Mouse (Mus musculus) hematopoietic stem cell, adult 5-6 weeks (primary cell): ENCODE results near the gene Hoxc4. TPM values are rescaled to one million over a fixed set of nuclear protein-coding genes. Genes with fewer than 3 reads are reported as not detected.

Experiments used
- ATAC-seq, 2 experiments: fragments of 125-278 bp in 1 of 2; replicated peaks in 1 of 2; 2 replicates each; pipeline ENCODE4 v1.8.0; 2016 to 2017; ENCODE audit warnings: inconsistent platforms in 2 of 2, mild to moderate bottlenecking in 2 of 2, moderate number of reproducible peaks in 2 of 2, low read depth in 1 of 2, moderate TSS enrichment in 1 of 2; ENCODE audit not compliant: low FRiP score in 2 of 2, poor library complexity in 2 of 2, severe bottlenecking in 2 of 2, insufficient read depth in 1 of 2, low TSS enrichment in 1 of 2
- total RNA-seq: library from RNA; stranded (forward); fragments of 172-1452, 232-1000 nt; gene quantifications from 2 replicates; pipeline ENCODE4 v1.2.3, GENCODE M21; 2017

Hoxc4 gene
- total RNA-seq, 1 experiment from 2014 or later: 0.69 TPM

DNA sequence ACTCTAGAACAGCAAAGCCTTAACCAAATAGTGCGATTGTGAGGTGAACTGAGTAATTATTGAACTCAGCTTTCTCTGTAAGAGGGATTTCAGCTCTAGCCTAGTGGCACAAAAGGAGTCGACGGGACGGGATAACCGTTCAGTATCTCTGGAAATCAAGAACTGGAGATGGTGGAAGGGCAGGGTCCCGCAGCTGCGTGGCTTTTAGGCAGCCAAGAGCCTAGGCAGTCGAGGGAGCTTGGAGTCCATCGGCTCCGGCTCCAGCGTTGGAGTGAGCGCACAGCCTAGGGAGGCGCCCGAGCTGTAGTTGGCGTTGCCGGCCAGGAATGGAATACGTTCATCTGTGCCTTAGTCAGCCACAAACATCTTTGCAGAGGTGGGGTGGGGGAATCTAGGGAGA is 13.4 kb upstream of the Hoxc4 start:
- ATAC-seq: no peak

DNA sequence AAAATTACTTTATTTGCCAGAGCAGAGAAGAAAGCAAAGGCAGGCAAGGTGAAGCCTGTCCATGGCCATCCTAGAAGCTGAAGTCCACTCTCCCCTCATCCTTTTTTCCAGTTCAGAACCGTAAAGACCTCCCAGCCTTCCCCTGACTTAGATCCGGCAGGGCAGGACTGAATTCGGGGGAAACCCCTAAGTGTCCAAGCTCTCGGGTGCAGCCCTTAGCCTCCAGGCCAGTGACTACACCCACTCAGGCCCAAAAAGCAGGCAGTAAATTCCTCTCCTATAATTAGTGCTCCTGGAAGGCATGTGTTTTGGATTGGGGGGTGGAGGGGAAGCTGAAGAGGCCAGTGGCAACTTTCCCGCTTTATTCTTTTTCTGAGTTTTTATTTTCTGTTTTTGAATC is 12.9 kb upstream of the Hoxc4 start:
- ATAC-seq: no peak

DNA sequence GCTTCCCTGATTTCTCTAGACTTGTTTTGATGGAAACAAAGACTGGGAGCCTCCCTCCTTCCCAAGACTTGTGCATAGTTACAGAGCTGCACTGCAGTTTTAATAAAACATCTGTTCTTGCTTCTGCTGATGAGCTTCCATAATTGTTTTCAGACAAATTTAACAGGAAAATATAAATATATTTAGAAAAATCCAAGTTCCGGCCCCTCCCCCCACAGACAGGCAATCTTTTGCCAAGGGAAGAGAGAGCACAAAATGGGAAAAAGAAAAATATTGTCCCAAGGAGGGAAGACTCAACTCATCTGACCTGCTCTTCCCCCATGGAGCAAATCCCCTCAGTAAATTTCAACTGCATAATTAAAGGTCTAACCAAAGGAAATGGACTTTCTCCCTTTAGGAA is 12.4 kb upstream of the Hoxc4 start:
- ATAC-seq: no peak

DNA sequence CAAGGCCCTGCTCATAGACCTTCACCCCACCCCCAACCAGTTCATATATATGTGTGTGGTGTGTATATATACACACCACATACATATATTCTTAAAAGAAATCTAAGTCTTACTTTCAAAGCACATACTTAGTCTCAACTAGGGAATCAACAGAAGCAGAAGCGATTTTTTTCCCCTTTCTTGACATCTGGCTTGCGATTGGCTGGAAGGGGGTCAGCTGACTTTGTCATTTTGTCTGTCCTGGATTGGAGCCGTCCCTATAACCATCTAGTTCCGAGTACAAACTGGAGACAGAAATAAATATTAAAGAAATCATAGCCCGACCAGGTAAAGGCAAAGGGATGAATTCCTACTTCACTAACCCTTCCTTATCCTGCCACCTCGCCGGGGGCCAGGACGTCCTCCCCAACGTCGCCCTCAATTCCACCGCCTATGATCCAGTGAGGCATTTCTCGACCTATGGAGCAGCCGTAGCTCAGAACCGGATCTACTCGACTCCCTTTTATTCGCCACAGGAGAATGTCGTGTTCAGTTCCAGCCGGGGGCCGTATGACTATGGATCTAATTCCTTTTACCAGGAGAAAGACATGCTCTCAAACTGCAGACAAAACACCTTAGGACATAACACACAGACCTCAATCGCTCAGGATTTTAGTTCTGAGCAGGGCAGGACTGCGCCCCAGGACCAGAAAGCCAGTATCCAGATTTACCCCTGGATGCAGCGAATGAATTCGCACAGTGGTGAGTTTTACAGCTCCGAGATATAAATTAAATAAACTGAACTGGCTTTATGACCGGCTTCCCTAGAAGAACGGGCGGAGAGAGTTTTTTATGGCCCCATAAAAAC is 9.2 kb upstream of the Hoxc4 start:
- no peak for ATAC-seq

DNA sequence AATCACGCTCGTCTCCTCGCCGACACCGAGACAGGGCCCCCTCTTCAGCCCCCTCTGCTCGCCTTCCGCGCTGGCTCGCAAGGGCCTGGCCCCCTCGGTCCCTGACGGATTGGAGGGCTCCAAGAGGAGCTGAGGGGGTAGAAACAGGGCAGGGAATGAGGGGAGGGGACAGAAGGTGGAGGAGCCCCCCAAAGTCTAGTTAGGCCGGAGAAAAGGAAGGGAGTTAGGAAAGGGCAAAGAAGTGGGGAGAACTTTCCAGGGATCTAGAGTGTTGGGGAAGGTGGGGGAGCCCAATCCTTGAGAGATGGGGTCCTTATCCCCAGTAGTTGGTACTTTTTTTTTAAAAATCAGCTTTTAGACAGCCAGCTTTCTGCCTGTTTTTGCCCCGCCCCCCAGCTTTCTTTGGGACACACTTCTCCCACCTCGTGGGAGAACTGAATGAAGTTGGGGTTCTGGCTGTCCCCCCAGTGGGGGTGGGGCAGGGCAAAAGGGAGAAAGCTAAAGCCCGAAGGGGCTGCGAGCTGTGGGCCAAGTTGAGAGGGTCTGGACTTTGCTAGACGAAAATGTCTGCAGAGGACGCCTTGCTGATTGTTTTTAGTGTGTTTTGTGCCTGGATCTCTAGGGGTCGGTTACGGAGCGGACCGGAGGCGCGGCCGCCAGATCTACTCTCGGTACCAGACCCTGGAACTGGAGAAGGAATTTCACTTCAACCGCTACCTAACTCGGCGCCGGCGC is 8.5 kb upstream of the Hoxc4 start:
- ATAC-seq: no peak

DNA sequence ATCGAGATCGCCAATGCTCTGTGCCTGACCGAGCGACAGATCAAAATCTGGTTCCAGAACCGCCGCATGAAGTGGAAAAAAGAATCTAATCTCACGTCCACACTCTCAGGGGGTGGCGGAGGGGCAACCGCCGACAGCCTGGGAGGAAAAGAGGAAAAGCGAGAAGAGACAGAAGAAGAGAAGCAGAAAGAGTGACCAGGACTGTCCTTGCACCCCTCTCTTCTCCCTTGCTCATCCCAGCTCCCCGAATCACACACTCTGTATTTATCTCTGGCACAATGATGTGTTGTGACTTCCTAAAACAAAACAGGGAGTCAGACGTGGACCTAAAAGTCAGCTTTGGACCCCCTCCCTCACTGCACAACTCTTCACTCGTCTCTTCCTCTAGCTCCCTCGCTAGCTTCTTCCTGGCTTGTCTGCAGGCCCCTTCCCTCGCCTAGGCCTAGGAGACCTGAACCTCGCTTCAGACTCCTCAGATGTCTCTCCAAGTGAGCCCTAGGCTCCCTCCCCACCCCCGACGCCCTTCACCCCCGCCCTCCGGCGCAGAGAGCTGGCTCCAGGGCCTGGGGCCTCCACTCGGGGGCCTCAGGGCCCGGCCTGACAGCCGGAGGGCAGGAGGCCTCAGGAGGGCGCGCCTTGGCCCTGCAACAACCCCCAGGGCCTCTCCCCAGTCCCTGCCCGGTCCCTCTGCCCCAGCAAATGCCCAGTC is 7.7 kb upstream of the Hoxc4 start:
- no peak for ATAC-seq

DNA sequence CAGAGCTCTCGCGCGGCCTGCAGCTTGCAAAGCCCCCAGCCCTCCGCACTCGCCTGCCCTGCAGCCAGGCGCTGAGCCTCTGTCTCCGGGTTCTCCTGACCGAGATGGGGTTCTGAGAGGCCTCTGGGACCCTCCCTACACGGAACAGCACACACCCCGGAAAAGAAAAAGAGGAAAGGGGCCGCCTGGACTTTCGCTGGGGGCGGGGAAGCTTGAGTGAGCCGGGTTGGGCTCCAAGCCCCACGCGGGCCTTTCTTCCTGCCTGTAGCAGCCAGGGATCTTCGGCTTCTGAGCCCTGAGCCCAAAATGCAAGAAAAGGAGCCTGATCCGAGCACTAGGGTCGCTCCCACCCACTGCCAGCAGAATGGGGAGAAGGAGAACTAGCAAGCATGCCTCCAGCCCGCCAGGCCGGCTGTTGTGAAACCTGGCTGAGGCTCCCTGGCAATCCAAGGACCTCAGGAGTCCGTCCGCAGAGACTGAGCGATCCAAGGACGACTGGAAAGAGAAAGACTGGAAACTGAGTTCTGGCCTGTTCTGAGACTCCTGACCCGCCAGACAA is 6.7 kb upstream of the Hoxc4 start:
- ATAC-seq: no peak

DNA sequence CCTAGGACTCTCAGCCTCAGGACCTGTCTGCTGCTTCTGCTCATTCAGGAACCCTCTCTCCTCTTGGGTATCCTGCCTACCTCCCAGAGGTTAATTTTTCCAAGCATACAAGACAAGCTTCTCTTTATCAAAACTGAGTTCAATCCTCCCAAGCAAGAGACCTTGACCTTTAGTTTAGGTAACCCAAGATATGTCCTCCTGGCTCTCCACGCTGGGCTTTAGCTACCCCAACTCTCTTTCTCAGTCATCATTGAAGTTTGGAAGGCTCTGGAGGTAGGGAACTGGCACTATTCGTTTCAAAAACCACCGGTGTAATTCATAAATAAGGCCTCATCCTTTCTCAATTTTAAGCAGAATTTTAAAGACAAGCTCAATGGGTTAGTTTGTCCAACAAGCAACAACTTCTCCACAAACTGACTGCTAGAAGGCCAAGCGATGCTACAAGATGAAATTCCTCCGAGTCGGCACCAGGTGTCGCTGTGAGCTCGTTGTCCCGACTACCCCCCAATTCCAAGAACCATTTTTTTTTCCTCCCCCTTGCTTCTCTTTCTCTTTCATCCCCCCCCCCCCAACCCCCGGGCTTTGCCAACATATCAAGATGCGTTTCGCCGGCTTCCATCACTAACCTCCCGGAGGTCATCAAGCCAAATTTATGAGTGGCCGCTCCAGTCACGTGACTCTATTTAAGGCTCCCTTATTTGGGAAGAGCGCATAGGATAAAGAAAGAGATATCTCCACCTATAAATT is 5.3 kb upstream of the Hoxc4 start:
- no peak; a peak in 1 of 4 replicates for ATAC-seq

DNA sequence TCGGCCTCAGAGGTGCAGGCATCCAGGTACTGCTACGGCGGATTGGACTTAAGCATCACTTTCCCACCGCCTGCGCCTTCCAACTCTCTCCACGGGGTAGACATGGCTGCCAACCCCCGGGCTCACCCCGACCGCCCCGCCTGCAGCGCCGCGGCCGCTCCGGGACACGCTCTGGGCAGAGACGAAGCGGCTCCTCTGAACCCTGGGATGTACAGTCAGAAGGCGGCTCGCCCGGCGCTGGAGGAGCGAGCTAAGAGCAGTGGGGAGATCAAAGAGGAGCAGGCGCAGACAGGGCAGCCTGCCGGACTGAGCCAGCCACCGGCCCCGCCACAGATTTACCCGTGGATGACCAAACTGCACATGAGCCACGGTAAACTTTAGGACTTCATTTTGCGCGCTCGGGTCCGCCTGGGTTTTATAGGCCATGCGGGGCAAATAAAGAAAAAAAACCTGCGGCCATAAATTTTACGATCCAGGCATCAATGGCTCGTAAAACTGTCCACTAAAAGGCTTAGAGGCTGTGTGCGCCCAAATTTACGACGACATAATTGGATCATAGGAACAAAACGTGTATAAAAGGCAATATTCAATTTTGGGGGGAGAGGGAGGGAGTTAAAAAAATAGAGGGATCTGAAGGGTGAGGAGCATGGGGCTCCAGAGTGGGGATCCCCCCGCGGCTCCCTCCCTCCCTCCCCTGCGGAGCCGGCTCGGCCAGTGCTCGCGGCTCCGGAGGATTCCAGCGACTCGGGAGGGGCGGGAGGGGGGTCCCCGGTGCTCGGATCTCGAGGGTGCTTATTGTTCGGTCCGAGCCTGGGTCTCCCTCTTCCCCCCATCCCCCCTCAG is 4.3 kb upstream of the Hoxc4 start:
- no peak for ATAC-seq

DNA sequence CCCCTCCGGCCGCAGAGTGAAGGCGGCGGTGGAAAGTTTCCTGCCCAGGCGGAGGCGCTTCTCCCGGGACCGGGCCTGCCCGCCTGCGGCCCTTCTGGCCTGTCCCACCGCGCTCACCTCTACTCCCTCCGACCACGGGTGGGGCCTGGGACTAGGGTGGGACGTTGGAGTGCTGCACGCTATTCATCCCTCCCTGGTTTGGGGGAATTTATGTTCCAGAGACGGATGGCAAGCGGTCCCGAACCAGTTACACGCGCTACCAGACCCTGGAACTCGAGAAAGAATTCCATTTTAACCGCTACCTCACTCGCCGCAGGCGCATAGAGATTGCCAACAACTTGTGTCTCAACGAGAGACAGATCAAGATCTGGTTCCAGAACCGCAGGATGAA is 3.7 kb upstream of the Hoxc4 start:
- ATAC-seq: no peak

DNA sequence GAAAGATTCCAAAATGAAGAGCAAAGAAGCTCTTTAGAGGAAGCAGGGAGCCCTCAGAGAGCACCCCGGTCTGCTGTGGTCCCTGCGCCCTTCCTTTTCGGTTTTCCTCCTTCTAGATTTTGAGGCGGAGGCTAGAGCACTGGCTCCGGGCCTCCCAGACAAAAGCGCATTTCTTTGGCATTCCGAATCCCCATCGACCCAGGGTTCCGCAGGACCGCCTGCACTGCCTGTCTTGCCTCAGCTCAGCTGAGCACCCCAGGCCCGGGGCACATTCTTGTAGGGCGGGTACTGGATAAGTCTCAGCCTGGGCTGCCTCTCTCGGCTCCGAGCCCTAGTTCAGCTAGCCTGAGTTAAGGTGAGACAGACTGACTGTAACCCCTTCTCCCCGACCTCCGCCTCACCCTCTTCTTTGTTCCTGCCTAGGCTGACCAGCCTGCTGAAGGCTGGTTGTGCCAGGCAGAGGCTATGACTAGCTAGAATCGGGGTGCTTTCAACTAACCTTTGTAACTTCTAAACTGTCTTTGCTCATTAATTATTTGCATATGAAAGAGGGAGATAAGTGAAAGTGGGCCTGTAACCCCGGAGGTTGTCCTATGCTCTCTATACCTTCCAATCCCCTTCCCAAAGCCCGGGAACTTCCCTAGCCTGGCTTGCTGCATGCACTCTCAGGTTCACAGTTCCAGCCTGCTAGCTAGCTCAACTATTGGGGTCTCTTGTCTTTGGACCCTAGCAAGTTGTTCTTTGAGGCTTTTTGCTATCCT is 3.1 kb upstream of the Hoxc4 start:
- no peak for ATAC-seq

DNA sequence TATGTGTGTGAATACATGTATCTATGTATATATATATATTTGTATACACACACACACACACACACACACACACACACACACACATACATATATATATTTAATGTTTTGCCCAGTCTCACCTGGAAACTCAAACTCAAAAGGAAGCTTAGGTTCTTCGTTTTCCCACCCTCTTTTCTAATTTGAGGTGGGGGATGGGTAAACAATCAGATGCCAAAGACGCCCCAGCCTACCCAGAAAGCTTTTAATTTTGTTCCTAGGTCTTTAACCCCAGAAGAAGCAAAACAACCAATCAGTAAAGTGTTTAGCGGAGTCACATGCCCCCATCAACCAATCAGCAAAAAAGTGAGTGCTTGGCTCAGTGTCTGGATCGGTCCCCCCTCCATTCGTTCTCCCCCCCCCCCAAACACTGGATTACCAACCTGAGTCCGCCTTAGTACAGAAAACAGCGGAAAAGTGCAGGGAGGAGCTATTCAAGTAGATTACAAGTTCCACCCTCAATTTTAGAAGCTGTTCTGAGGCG is 2.2 kb downstream of the Hoxc4 start:
- ATAC-seq: no peak

DNA sequence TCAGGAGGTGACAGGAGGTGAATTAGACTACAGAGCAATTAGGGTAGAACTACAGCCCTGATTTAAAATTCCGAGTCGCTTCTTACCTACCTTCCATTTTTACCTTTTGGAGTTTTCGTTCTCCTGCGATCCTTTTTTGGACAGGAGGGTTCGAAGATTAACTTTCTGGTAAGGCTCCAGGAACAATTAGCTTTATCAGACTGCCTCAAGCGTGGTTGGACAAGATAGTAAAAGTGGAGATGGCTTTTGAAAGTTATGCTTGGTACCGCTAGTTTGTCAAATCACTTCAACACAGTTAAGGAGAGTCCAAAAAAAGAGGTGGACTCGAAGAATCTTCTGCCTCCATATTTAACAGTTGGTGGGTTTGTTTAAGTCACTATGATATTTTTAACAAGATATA is 2.8 kb downstream of the Hoxc4 start:
- ATAC-seq: no peak

DNA sequence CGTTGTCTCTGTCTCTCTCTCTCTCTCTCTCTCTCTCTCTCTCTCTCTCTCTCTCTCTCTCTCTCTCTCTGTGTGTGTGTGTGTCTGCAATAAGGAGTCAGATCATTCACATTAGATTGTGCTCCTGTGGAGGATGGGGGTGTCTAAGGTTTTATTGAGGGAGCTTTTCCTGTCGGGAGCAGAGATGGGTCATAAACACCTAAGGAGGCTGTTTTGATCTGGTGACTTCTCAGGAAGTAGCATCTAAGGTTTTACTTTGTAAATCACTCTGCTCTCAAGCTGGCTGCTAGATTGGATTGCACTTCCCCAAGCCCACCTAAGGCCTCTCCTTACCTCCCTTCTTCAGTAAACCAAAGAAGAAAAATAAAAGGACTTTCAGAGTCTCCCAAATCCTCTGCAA is 5.4 kb downstream of the Hoxc4 start:
- no peak for ATAC-seq

DNA sequence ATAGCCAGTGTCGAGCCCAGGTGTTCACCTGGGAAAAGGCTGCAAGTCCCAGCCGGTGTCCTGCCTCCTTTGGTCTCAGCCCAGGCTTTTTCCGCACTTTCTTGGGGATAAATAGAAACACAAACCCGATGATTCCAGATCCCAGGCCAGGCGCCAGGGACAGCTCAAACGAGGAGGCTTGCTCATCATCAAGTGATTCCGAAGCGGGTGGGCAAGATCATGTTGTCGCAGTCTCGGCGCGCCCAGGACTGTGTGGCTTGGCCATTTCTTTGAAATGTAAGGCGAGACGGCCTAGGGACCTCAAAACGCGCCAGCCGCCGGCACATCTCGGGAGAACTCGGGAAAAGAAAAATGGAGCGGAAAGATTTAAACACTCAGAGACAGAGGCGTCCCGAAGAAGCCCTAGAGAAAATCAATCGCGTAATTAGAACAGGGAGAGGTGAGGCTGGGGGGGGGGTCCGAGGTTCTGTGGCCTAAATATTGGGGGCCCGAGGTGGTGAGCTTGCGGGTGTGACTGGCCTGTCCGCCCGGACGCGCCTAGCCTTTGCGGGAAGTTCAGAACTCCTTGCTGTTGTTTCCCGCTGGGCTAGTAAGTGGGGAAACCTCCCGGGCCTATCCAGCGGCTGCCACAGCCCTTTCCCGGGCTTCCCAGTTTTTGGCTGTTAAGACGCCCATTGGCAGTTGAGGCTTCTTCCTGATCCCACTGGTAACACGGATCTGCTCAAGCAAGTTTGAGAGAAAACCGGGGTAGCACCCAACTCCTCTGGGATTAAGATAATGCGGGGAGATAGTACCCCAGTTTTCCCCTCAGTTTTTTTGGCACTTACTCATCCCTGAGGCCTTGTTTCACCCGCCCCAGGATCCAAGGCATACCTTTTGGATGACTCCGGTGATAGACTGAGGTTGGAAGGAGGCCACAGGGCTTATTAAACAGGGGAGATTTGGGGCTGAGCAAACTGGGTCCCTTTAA is 8.8 kb downstream of the Hoxc4 start:
- ATAC-seq: no peak
